Mouse (Mus musculus) ES-E14 (cell line): ENCODE data around the gene Cox4i1. TPM values are rescaled to one million over a fixed set of nuclear protein-coding genes. Genes with fewer than 3 reads are reported as not detected.

Experiments used
- DNase-seq: peaks from one replicate; pipeline ENCODE4 v3.0.0-alpha.2; 2013; ENCODE audit warnings: low read depth, low spot score
- H3K27ac ChIP-seq: 2 replicates; pipeline ENCODE4 v1.5.1; 2012; ENCODE audit warnings: low read depth, mild to moderate bottlenecking, low read length, moderate library complexity, mixed read lengths; ENCODE audit not compliant: poor library complexity, insufficient read depth, severe bottlenecking
- H3K36me3 ChIP-seq: 2 replicates; pipeline ENCODE4 v1.6.1; 2012; ENCODE audit warnings: mild to moderate bottlenecking, low read length, moderate library complexity, mixed read lengths; ENCODE audit not compliant: control insufficient read depth, poor library complexity, insufficient read depth, severe bottlenecking
- H3K4me1 ChIP-seq, 2 experiments: fragments of 150-350 bp in 1 of 2; sonication (generic) in 1 of 2; 2 replicates each; pipeline ENCODE4 v1.6.1; 2012; ENCODE audit warnings: low read length in 2 of 2, mild to moderate bottlenecking in 1 of 2, mixed read lengths in 1 of 2; ENCODE audit not compliant: control insufficient read depth in 2 of 2, insufficient read depth in 2 of 2, poor library complexity in 1 of 2
- H3K4me3 ChIP-seq, 2 experiments: fragments of 150-350 bp in 1 of 2; sonication (generic) in 1 of 2; 2 replicates each; pipeline ENCODE4 v1.5.1; 2012; ENCODE audit warnings: low read length in 2 of 2, low read depth in 1 of 2, mild to moderate bottlenecking in 1 of 2, mixed read lengths in 1 of 2; ENCODE audit not compliant: insufficient read depth in 1 of 2, poor library complexity in 1 of 2, severe bottlenecking in 1 of 2
- H3K9ac ChIP-seq: 2 replicates; pipeline ENCODE4 v1.6.1; 2012; ENCODE audit warnings: low read depth, mild to moderate bottlenecking, low read length, mixed read lengths; ENCODE audit not compliant: poor library complexity, insufficient read depth, severe bottlenecking
- H3K9me3 ChIP-seq: fragments of 150-350 bp; sonication (generic); 2 replicates; pipeline ENCODE4 v1.6.1; 2012; ENCODE audit warnings: low read depth, mild to moderate bottlenecking, low read length; ENCODE audit not compliant: control insufficient read depth, insufficient read depth
- CHD2 ChIP-seq: IDR thresholded peaks from 2 replicates; pipeline ENCODE4 v1.6.1; 2014; ENCODE audit warnings: mild to moderate bottlenecking, low read depth, low read length, inconsistent platforms
- HCFC1 ChIP-seq: IDR thresholded peaks from 2 replicates; pipeline ENCODE4 v1.6.1; 2012; ENCODE audit warnings: low read length, inconsistent platforms, borderline replicate concordance; ENCODE audit not compliant: insufficient read depth
- MAFK ChIP-seq: IDR thresholded peaks from 2 replicates; pipeline ENCODE4 v1.6.1; 2014; ENCODE audit warnings: mild to moderate bottlenecking, low read depth, low read length, inconsistent platforms; ENCODE audit not compliant: insufficient read depth
- ZC3H11A ChIP-seq: IDR thresholded peaks from 2 replicates; pipeline ENCODE4 v1.6.1; 2012; ENCODE audit warnings: low read depth, mild to moderate bottlenecking, inconsistent platforms, low read length, borderline replicate concordance
- ZNF384 ChIP-seq: IDR thresholded peaks from 2 replicates; pipeline ENCODE4 v1.6.1; 2012; ENCODE audit warnings: low read depth, low read length, inconsistent platforms
- in situ Hi-C, 2 experiments: fragments of 600-800 bp; cut with MboI; formaldehyde crosslinking; loops; one replicate each; pipeline ENCODE4 v1.15.1; 2025; ENCODE audit warnings: low sequenced_read_pairs in 2 of 2, inconsistent platforms in 1 of 2; ENCODE audit not compliant: unreplicated experiment in 2 of 2
- total RNA-seq: library from RNA; depleted of rRNA; stranded (reverse); fragments of 300-350 nt; gene quantifications from 2 replicates; pipeline ENCODE4 v1.2.3, GENCODE M21; 2012

Gene Cox4i1
- total RNA-seq, 1 experiment = 1,965 TPM

GRCm38 (mm10) chr8:120709176-120709575 lies 41.2 kb downstream of the Cox4i1 start:
- Histone ChIP-seq H3K9ac (no peak overlapping the region), H3K4me1 (no peaks in the 10 kb centered on the region), H3K4me3 (no peak overlapping the region), H3K9me3 (no peaks in the 10 kb centered on the region), H3K36me3 (no peaks in the 10 kb centered on the region), H3K27ac (no peak overlapping the region)
- in situ Hi-C loops = no loop called here
- DNase-seq = no peak
- TF ChIP-seq ZC3H11A (no peak), ZNF384 (no peak), HCFC1 (no peak), CHD2 (no peak), MAFK (no peak)

GRCm38 (mm10) chr8:120715200-120715599 lies 47.2 kb downstream of the Cox4i1 start:
- H3K9ac ChIP-seq = no peak overlapping the region
- no peaks in the 10 kb centered on the region; a peak in 1 of 4 replicates for H3K4me1 ChIP-seq
- in situ Hi-C loops = no loop called here
- no peak overlapping the region for H3K27ac ChIP-seq
- H3K36me3 ChIP-seq = no peaks in the 10 kb centered on the region
- H3K4me3 ChIP-seq = no peak overlapping the region
- DNase-seq = no peak
- TF ChIP-seq ZNF384 = no peak
- no peak for TF ChIP-seq MAFK
- no peak for TF ChIP-seq CHD2
- no peak for TF ChIP-seq HCFC1
- no peak for TF ChIP-seq ZC3H11A
- no peaks in the 10 kb centered on the region for H3K9me3 ChIP-seq

GRCm38 (mm10) chr8:120715996-120716680 lies 48.1 kb downstream of the Cox4i1 start:
- Histone ChIP-seq H3K4me1 (no peaks in the 10 kb centered on the region; a peak in 1 of 4 replicates), H3K36me3 (no peaks in the 10 kb centered on the region), H3K4me3 (no peak overlapping the region), H3K9me3 (no peaks in the 10 kb centered on the region), H3K9ac (no peak overlapping the region; the same call in 1 of the 2 replicates), H3K27ac (no peak overlapping the region)
- in situ Hi-C loops = no loop called here
- TF ChIP-seq CHD2 (no peak), ZC3H11A (no peak), MAFK (no peak), ZNF384 (no peak)
- DNase-seq = no peak

GRCm38 (mm10) chr8:120719586-120720236 lies 51.7 kb downstream of the Cox4i1 start:
- no peaks in the 10 kb centered on the region for H3K9me3 ChIP-seq
- no peaks in the 10 kb centered on the region for H3K36me3 ChIP-seq
- no peak for TF ChIP-seq HCFC1
- TF ChIP-seq ZC3H11A = no peak
- no peak for TF ChIP-seq CHD2
- no peak for TF ChIP-seq ZNF384
- TF ChIP-seq MAFK = no peak
- no peak overlapping the region; the same call in 1 of the 2 replicates for H3K9ac ChIP-seq
- no peak overlapping the region for H3K27ac ChIP-seq
- no peaks in the 10 kb centered on the region; a peak in 1 of 4 replicates for H3K4me1 ChIP-seq
- no peak for DNase-seq
- no peak overlapping the region for H3K4me3 ChIP-seq
- in situ Hi-C loops = no loop called here
